Mouse (Mus musculus): Measurements from ENCODE around the gene Cenpi. TPM values are rescaled to one million over a fixed set of nuclear protein-coding genes. Genes with fewer than 3 reads are reported as not detected.

Cenpi gene
- polyA plus RNA-seq, 2 experiments = 17.2 to 29.4 TPM

DNA sequence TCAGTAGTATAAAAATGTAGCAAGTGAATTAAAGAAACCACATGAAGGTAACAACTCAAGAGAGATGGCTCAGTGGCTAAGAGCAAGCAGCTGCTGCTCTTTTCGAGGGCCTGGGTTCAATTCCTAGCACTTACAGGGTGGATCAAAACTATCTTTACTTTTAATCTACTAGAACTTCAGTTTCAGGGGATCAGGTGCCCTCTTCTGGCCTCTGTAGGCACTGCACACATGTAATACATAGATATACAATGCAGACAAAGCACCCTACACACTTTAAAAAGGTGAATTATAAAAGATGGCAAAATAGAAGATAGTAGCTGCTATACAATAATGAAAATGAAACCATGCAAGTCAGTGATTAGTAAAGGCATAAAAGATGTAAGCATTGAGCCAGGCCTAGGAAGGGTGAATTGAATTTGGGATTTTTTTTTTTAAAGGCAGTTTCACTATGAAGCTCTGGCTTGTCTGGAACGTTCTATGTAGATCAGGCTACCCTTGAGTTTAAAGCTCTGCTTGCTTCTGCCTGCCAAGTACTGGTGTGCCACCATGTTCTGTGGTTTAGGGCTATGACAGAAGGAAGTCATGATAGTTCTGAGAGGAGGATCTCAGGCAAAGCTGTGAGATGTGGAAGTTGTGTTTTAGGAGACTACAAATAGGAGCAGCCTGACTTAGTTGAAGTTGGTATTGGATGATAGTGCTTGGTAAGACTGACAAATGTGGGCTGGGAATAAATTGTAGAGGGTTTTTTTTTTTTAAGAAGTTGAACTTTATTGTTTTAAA is 11.5 kb downstream of the Cenpi start:
- H3K27me3 ChIP-seq (ENCODE audit: control insufficient read depth, insufficient read depth, low read length) = no peaks in the 10 kb centered on the region
- H3K4me1 ChIP-seq (ENCODE audit: control insufficient read depth, insufficient read depth, low read length) = no peaks in the 10 kb centered on the region
- no peak overlapping the region for H3K4me2 ChIP-seq (replicated peaks; ENCODE audit: low read depth, low read length, severe bottlenecking)
- H3K4me3 ChIP-seq (replicated peaks; ENCODE audit: low read length) = no peak overlapping the region
- peak; percentile 45 for DNase-seq (ENCODE audit: low spot score)
- ATAC-seq (ENCODE audit: low FRiP score, low read depth) = no peak
- no peaks in the 10 kb centered on the region for H3K9me3 ChIP-seq (ENCODE audit: control insufficient read depth, low read length)
- no peak for TF ChIP-seq POLR2A (IDR thresholded peaks at IDR 0.05; ENCODE audit: borderline replicate concordance, extremely low read depth, insufficient read depth, insufficient read length)
- WGBS = 78% methylated on average over 2 of the region's 2 CpGs
- H3K27ac ChIP-seq (replicated peaks; ENCODE audit: low read depth, low read length) = no peak overlapping the region
- no peaks in the 10 kb centered on the region; the same call in none of the 2 replicates for H3K36me3 ChIP-seq (ENCODE audit: control insufficient read depth, insufficient read depth, low read length)
- no peak overlapping the region for H3K9ac ChIP-seq (ENCODE audit: low read depth, low read length, severe bottlenecking)

DNA sequence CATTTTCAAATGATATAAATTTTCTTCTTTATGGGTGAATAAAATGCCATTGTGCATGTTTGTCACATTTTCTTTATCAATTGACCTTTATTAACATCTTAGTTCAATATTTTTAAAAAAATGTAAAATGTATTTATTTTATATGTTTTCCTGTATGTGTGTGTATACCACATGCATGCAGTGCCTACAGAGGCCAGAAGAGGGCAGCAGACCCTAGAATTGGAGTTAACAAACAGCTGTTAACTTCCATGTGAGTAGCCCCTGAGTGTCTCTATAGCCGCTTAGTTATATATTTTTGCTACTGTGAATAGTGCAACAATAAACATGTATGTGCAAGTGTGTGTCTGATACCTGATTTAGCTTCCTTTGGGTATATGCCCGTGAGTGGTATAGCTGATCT is 25.4 kb downstream of the Cenpi start:
- ATAC-seq (ENCODE audit: low FRiP score, low read depth) (no peak), DNase-seq (ENCODE audit: low spot score) (no peak)
- Histone ChIP-seq H3K4me2 (replicated peaks; ENCODE audit: low read depth, low read length, severe bottlenecking) (no peak overlapping the region), H3K4me1 (ENCODE audit: control insufficient read depth, insufficient read depth, low read length) (no peaks in the 10 kb centered on the region), H3K9ac (ENCODE audit: low read depth, low read length, severe bottlenecking) (no peak overlapping the region), H3K4me3 (replicated peaks; ENCODE audit: low read length) (no peak overlapping the region), H3K27me3 (ENCODE audit: control insufficient read depth, insufficient read depth, low read length) (no peaks in the 10 kb centered on the region), H3K27ac (replicated peaks; ENCODE audit: low read depth, low read length) (no peak overlapping the region), H3K36me3 (ENCODE audit: control insufficient read depth, insufficient read depth, low read length) (no peaks in the 10 kb centered on the region), H3K9me3 (ENCODE audit: control insufficient read depth, low read length) (no peaks in the 10 kb centered on the region)
- no peak for TF ChIP-seq POLR2A (IDR thresholded peaks at IDR 0.05; ENCODE audit: borderline replicate concordance, extremely low read depth, insufficient read depth, insufficient read length)
- 90% methylated on average over 2 of the region's 2 CpGs for WGBS

DNA sequence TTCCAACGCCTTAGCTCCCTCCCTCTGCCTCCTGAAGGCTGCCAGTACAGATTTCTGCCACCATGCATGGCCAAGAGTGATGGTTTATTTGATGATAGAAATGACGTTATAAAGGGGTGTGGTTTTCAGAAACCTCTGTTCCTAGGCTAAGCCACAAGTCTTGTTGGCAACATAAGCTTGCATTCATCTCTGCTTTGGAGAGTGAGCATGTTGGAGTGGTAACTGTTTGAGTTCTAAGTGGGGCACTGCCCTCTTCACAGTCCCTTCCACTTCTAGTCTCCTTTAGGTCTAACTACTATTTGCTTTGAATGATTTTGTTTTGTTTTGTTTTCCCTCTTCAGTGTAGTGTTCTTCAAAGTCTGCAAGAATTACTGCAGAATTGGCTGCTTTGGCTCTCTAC is 34.9 kb downstream of the Cenpi start:
- ATAC-seq (ENCODE audit: low FRiP score, low read depth) = no peak
- Histone ChIP-seq H3K27me3 (ENCODE audit: control insufficient read depth, insufficient read depth, low read length) (no peaks in the 10 kb centered on the region), H3K9me3 (ENCODE audit: control insufficient read depth, low read length) (no peaks in the 10 kb centered on the region), H3K4me1 (ENCODE audit: control insufficient read depth, insufficient read depth, low read length) (no peaks in the 10 kb centered on the region), H3K36me3 (ENCODE audit: control insufficient read depth, insufficient read depth, low read length) (peaks cover 8% of the 10 kb centered on the region), H3K4me2 (replicated peaks; ENCODE audit: low read depth, low read length, severe bottlenecking) (no peak overlapping the region), H3K4me3 (replicated peaks; ENCODE audit: low read length) (no peak overlapping the region), H3K27ac (replicated peaks; ENCODE audit: low read depth, low read length) (no peak overlapping the region), H3K9ac (ENCODE audit: low read depth, low read length, severe bottlenecking) (no peak overlapping the region)
- no peak for TF ChIP-seq POLR2A (IDR thresholded peaks at IDR 0.05; ENCODE audit: borderline replicate concordance, extremely low read depth, insufficient read depth, insufficient read length)
- 69% methylated on average over 2 of the region's 2 CpGs for WGBS
- no peak for DNase-seq (ENCODE audit: low spot score)

DNA sequence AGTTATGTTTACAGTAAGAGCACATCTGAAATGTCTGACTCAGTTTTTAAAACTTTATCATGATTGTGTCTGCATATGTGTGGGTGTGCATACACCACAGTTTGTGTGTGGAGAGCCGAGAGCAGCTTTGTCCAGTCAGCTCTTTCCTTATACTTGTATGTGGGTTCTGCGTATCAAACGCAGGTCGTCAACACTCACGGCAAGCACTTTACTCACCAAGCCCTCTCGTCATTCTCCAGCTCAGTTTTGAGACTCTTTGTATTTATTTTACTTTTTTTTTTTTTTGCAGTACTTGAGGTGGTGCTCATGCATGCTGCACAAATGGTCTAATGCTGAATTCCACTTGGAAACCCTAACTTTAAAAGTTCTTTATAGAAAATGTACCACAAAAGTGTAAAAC is 42.3 kb downstream of the Cenpi start:
- H3K36me3 ChIP-seq (ENCODE audit: control insufficient read depth, insufficient read depth, low read length) = peaks cover 6% of the 10 kb centered on the region; the same call in 1 of the 2 replicates
- no peak for DNase-seq (ENCODE audit: low spot score)
- no peak for TF ChIP-seq POLR2A (IDR thresholded peaks at IDR 0.05; ENCODE audit: borderline replicate concordance, extremely low read depth, insufficient read depth, insufficient read length)
- H3K27ac ChIP-seq (replicated peaks; ENCODE audit: low read depth, low read length) = no peak overlapping the region
- H3K4me3 ChIP-seq (replicated peaks; ENCODE audit: low read length) = no peak overlapping the region
- no peak overlapping the region for H3K9ac ChIP-seq (ENCODE audit: low read depth, low read length, severe bottlenecking)
- H3K9me3 ChIP-seq (ENCODE audit: control insufficient read depth, low read length) = no peaks in the 10 kb centered on the region
- WGBS = 92% methylated on average over 6 of the region's 6 CpGs
- ATAC-seq (ENCODE audit: low FRiP score, low read depth) = no peak
- no peaks in the 10 kb centered on the region for H3K27me3 ChIP-seq (ENCODE audit: control insufficient read depth, insufficient read depth, low read length)
- H3K4me1 ChIP-seq (ENCODE audit: control insufficient read depth, insufficient read depth, low read length) = no peaks in the 10 kb centered on the region
- H3K4me2 ChIP-seq (replicated peaks; ENCODE audit: low read depth, low read length, severe bottlenecking) = no peak overlapping the region

DNA sequence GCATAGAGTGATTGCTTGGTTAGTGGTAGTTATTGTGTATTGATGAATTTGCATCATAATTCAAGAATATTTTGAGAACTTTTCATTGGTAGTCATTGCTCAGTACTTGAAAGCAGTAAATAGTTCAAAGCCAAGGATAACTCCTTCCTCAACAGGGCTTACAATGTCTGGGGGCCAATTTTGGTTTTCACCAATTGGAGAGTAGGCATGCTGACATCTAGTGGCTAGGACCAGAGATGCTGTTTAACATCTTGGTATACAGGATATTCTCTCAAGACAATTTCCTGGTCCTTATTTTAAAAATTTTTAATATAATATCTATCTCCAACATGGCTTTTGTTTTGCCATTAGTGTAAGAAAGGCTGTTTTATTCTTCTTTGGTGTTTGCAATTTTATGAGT is 46.0 kb downstream of the Cenpi start:
- Histone ChIP-seq H3K9ac (ENCODE audit: low read depth, low read length, severe bottlenecking) (no peak overlapping the region), H3K27me3 (ENCODE audit: control insufficient read depth, insufficient read depth, low read length) (no peaks in the 10 kb centered on the region), H3K27ac (replicated peaks; ENCODE audit: low read depth, low read length) (no peak overlapping the region), H3K4me3 (replicated peaks; ENCODE audit: low read length) (no peak overlapping the region), H3K4me2 (replicated peaks; ENCODE audit: low read depth, low read length, severe bottlenecking) (no peak overlapping the region), H3K36me3 (ENCODE audit: control insufficient read depth, insufficient read depth, low read length) (no peaks in the 10 kb centered on the region), H3K9me3 (ENCODE audit: control insufficient read depth, low read length) (no peaks in the 10 kb centered on the region), H3K4me1 (ENCODE audit: control insufficient read depth, insufficient read depth, low read length) (no peaks in the 10 kb centered on the region)
- TF ChIP-seq POLR2A (IDR thresholded peaks at IDR 0.05; ENCODE audit: borderline replicate concordance, extremely low read depth, insufficient read depth, insufficient read length) = no peak
- ATAC-seq (ENCODE audit: low FRiP score, low read depth) (no peak), DNase-seq (ENCODE audit: low spot score) (no peak)
